Mouse (Mus musculus) gastrocnemius, postnatal 14 days (tissue): ENCODE measurements around the gene Ift140. TPM values are rescaled to one million over a fixed set of nuclear protein-coding genes. Genes with fewer than 3 reads are reported as not detected.

ENCODE experiments used
- DNase-seq: peaks from one replicate; pipeline ENCODE4 v3.0.0; 2021; ENCODE audit warnings: mixed read lengths
- intact Hi-C: fragments of 180-260 bp; cut with DNase I; formaldehyde crosslinking; loops from one replicate; pipeline ENCODE4 v1.15.1; 2025; ENCODE audit warnings: low total_unique reads
- total RNA-seq, 2 experiments: library from RNA; stranded (reverse); gene quantifications; 2 replicates each; pipeline ENCODE4 v1.2.3; 2021

Ift140 gene
- total RNA-seq, 2 experiments from 2014 or later: 2.9 to 4.1 TPM

DNA sequence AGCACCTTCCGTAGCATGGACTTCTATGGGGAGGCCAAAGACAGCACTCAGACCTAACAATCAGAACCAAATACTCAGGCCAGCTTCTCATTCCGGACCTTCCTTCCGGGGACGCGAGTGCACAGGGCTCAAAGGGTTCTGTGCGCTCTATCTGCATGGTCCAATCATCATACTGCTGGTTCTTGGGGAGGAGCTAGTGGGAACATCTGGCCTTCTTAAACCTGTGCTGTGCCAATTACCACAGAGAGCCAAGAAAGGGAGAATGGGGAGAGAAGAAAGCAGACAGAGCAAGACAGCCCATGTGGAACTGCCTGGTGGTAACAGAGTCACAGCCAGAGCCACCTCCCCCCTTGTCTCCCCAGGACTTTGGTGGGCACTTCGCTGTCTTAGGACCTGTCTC, 50.7 kb downstream of the Ift140 start:
- DNase-seq: no peak
- intact Hi-C loops: no loop called here

GRCm38 (mm10) chr17:25067442-25067851, 51.6 kb downstream of the Ift140 start:
- intact Hi-C loops: no loop called here
- DNase-seq: no peak

- intact Hi-C loops: no loop called here
- no peak for DNase-seq
These were observed 52.8 kb downstream of the Ift140 start for GRCm38 (mm10) chr17:25068690-25069089.

- intact Hi-C loops: no loop called here
- DNase-seq: no peak
These were observed 61.0 kb downstream of the Ift140 start for GRCm38 (mm10) chr17:25076906-25077305.

- intact Hi-C loops: no loop called here
- peak; percentile 69 for DNase-seq
These were observed 62.0 kb downstream of the Ift140 start for GRCm38 (mm10) chr17:25077771-25078372.

- intact Hi-C loops: no loop called here
- no peak for DNase-seq
These were observed 64.3 kb downstream of the Ift140 start for GRCm38 (mm10) chr17:25080210-25080609.

DNA sequence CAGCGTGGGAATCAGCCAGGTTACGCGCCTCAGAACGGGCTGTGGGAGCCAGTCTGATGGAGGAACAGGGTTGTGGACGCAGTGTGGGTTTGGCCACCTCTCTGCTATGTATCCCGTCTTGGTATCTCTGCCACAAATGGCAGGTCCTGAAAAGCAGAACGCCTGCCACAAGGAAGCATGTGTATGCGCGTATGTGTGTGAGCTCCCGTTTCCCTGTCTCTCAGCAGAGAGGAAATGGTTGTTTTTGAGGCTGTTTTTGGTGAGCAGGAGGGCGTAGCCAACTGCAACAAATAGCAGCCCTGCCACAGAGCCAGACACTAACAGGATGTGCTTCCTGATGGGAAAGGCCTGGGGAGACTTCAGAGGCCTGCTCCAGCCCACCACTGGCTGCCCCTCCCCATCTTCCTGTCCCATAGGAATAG, 65.1 kb downstream of the Ift140 start:
- DNase-seq: peak; percentile 63
- intact Hi-C loops: no loop called here

GRCm38 (mm10) chr17:25082081-25082847, 66.4 kb downstream of the Ift140 start:
- DNase-seq: no peak
- intact Hi-C loops: no loop called here

- intact Hi-C loops: no loop called here
- no peak for DNase-seq
These were observed 67.0 kb downstream of the Ift140 start for GRCm38 (mm10) chr17:25082887-25083286.

- intact Hi-C loops: no loop called here
- peak; percentile 69 for DNase-seq
These were observed 67.6 kb downstream of the Ift140 start, which contains the start of gene Tmem204 for GRCm38 (mm10) chr17:25083444-25083931. TSS of gene Tmem204 (minus strand) at chr17:25083591.

DNA sequence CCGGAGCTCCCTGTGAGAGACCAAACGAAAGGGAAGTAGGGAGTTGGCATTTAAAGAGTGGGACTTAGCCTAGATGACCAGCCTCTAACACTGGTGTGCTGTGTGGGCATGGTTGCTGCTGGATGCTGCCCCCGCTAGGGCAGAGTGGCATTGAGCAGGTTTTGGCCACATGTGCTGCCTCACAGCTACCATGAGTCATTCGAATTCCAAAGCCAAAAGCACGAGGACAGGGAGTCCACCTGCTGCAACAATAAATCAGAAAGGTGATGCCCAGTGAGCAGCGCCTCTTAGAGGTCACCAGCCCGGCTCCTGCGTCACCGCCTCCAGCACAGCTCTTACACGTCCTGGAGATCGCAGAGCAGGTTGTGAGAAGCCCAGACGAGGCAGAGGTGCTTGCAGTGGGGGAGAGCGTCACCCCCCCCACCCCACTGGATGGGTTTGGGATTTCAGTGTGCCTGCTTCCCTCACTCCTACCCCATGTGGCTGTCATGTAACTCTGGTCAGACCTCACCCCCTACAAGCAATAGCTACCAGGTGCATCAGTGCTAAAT, 69.0 kb downstream of the Ift140 start:
- DNase-seq: peak; percentile 50

GRCm38 (mm10) chr17:25086724-25087123, 70.8 kb downstream of the Ift140 start:
- intact Hi-C loops: no loop called here
- DNase-seq: no peak

More for the DNA sequence above, 69.0 kb downstream of the Ift140 start:
- intact Hi-C loops: no loop called here

DNA sequence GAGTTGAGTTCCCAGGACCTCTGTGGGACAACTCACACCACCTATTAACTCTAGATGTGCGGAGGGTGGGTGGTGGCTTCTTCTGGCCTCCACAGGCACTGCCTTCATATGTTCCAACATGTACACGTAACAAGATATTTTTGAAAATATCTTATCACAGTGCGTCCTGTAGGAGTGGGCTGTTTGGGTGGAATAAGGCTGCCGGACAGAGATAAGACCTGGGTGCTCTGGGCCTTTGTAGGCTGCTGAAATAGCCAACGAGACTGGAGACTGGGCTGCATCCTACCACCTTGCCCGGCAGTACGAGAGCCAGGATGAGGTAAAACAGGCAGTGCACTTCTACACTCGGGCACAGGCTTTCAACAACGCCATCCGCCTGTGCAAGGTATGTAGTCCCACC, 73.3 kb downstream of the Ift140 start:
- DNase-seq: no peak
- intact Hi-C loops: no loop called here

- intact Hi-C loops: no loop called here
- DNase-seq: no peak
These were observed 74.6 kb downstream of the Ift140 start for GRCm38 (mm10) chr17:25090450-25090849.

- intact Hi-C loops: no loop called here
These were observed 80.3 kb downstream of the Ift140 start for GRCm38 (mm10) chr17:25096221-25096620.

DNA sequence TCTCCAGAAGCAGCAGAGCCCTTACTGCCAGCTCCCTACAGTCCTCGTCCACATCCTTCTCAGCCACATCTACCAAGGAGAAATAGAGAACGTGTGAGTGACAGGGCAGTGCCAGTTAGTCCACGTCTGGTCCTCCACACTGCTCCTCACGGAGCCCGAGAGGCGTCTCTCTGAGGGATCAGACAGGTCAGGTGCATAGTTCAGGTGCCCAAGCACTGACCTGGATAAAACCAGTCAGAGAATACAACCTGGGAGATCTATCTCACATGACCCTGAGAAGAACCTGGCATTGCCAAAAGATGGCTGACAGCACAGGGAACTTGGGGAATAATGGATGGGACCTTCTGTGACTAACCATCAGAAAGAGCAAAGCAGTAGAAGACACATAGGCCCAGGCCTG, 84.2 kb downstream of the Ift140 start:
- intact Hi-C loops: no loop called here
- DNase-seq: no peak

More at GRCm38 (mm10) chr17:25096221-25096620, 80.3 kb downstream of the Ift140 start:
- no peak for DNase-seq

DNA sequence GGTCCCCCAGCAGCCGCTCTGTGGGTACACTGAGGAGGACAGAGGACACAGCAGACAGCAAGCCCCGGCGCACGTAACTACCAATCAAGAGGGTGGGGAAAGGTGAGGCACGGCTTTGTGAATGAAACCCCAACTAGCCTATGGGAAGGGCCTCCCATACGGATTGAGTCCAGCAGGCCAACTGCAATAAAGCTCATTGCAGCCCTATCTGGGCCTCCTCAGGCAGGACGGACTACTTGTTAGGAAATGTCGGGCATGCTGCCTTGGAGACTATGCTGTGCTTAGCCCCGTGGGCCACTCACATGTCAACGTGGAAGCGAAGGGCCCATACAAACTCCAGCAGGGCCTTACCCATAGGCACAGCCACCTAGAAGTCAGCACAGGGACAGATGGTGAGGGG, 85.5 kb downstream of the Ift140 start:
- intact Hi-C loops: no loop called here
- DNase-seq: no peak

- DNase-seq: no peak
These were observed 91.9 kb downstream of the Ift140 start for GRCm38 (mm10) chr17:25107786-25108185.

GRCm38 (mm10) chr17:25109578-25109977, 93.7 kb downstream of the Ift140 start:
- intact Hi-C loops: loop anchor here (2.0 kb wide), 1 partner anchor 17 kb away; no protein-coding TSS in a partner anchor
- DNase-seq: peak; percentile 32

More at GRCm38 (mm10) chr17:25107786-25108185, 91.9 kb downstream of the Ift140 start:
- intact Hi-C loops: loop anchor here (2.0 kb wide), 1 partner anchor 15 kb away; no protein-coding TSS in a partner anchor

DNA sequence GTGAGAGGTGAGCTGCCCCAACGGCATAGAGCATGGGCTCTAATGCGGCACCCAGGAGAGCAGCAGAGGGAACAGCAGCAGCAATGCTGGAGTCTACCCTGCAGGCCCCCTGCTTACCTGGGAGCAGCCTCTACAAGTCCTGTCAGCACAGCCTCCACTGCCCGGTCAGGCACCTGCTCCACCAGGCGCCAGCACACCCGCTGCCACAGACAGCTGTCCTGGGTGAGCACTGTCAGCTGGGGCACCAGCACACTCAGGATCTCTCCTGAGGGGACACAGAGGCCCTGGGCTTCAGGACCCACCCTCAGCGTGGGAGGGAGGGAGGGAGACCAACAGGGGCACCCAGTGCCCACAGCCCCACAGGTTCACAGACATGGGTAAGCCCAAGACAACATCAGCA, 94.7 kb downstream of the Ift140 start:
- DNase-seq: no peak
- intact Hi-C loops: no loop called here
